ENCODE assay signal across 24 mouse cellular contexts in the genomic region with DNA sequence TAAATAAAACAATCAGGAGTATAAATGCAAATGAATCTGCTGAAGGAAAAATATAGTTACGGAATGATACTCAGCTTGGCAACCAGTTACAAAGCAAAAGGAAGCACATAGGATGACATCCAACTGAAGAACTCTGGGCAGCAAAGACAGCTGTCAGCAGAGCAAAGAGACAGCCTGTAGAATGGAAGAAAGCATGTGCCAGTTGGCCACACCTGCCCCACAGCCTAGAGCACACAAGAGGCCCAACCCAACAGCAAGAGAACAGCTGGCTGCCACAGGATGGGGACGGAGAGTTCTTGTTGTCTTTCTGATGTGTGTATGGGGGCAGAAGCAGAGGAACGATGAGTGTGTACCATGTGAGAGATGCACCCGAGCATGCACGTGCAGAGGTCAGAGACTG. TPM values are rescaled to one million over a fixed set of nuclear protein-coding genes. Genes with fewer than 3 reads are reported as not detected.
A peak's percentile ranks its signal among the peaks of the same experiment; 100 is the strongest.
DNase-seq lines count a peak whose midpoint lies in the region; ATAC-seq and TF ChIP-seq lines count a peak whose summit lies in the region.
"Had no signal": no experiment of that assay in that cellular context is flagged by ENCODE, and none has a peak within 500 bp of the region (broad histone marks: within the 10 kb centered on the region; RNA-seq: fewer than 3 reads in every experiment).

No protein-coding gene starts in this region.

- TF ChIP-seq EP300 in liver, embryonic 14.5 days (IDR thresholded peaks at IDR 0.05; ENCODE audit: low read depth), result no peak

- 78% methylated on average over 5 of the region's 5 CpGs for WGBS in forebrain, postnatal 0 days
- WGBS in forebrain, embryonic 16.5 days, result 88% methylated on average over 5 of the region's 5 CpGs
- 71% methylated on average over 5 of the region's 5 CpGs for WGBS in liver, embryonic 14.5 days (ENCODE audit: insufficient replicate concordance)
- 90% methylated on average over 5 of the region's 5 CpGs for WGBS in liver, embryonic 11.5 days

- no peak for TF ChIP-seq POLR2A in myocyte (IDR thresholded peaks at IDR 0.05; ENCODE audit: insufficient read length, low read depth)

- peak; percentile 35 for ATAC-seq in forebrain, postnatal 0 days
- no peak for ATAC-seq in forebrain, embryonic 16.5 days
- ATAC-seq in liver, embryonic 14.5 days (ENCODE audit: insufficient read depth), result 0 out of 2 replicates have a peak, but pooled peaks have one; percentile 5
- no peak for ATAC-seq in liver, embryonic 11.5 days (replicated peaks; ENCODE audit: low FRiP score)
- no peak for ATAC-seq in granulocyte monocyte progenitor cell, adult 5-6 weeks (replicated peaks; ENCODE audit: poor library complexity, severe bottlenecking)
- ATAC-seq: hindbrain, embryonic 16.5 days; intestine, embryonic 16.5 days had no signal

- H3K4me2 ChIP-seq in forebrain, postnatal 0 days (ENCODE audit: low read depth), result no peak overlapping the region
- H3K4me2 ChIP-seq in forebrain, embryonic 16.5 days (ENCODE audit: low read length), result no peak overlapping the region
- H3K4me2 ChIP-seq in liver, embryonic 14.5 days (ENCODE audit: low read depth), result no peak overlapping the region
- H3K4me2 ChIP-seq in liver, embryonic 11.5 days, result no peak overlapping the region
- no peak overlapping the region for H3K4me2 ChIP-seq in myocyte (ENCODE audit: low read depth)

- H3K27me3 ChIP-seq in forebrain, postnatal 0 days (ENCODE audit: insufficient read depth, low read length), result no peaks in the 10 kb centered on the region
- H3K27me3 ChIP-seq in forebrain, embryonic 16.5 days (replicated peaks; ENCODE audit: control insufficient read depth, insufficient read depth, low read length), result no peaks in the 10 kb centered on the region
- no peaks in the 10 kb centered on the region for H3K27me3 ChIP-seq in liver, embryonic 14.5 days (ENCODE audit: control insufficient read depth, insufficient read depth, low read length)
- no peaks in the 10 kb centered on the region for H3K27me3 ChIP-seq in liver, embryonic 11.5 days (replicated peaks; ENCODE audit: control insufficient read depth, insufficient read depth, low read length)
- no peaks in the 10 kb centered on the region for H3K27me3 ChIP-seq in myocyte (ENCODE audit: control insufficient read depth, insufficient read depth, insufficient read length)

- no peak for TF ChIP-seq CTCF in forebrain, postnatal 0 days (IDR thresholded peaks at IDR 0.05; ENCODE audit: low read depth)
- no peak for TF ChIP-seq CTCF in liver, embryonic 14.5 days (IDR thresholded peaks at IDR 0.05; ENCODE audit: low read depth)

- H3ac ChIP-seq in myocyte (ENCODE audit: control insufficient read depth, insufficient read length), result no peak overlapping the region

- H3K9ac ChIP-seq in forebrain, postnatal 0 days, result no peak overlapping the region
- no peak overlapping the region for H3K9ac ChIP-seq in forebrain, embryonic 16.5 days (replicated peaks; ENCODE audit: low read depth, low read length)
- no peak overlapping the region for H3K9ac ChIP-seq in liver, embryonic 14.5 days (replicated peaks)
- no peak overlapping the region for H3K9ac ChIP-seq in liver, embryonic 11.5 days (ENCODE audit: low read depth, low read length)

- no peaks in the 10 kb centered on the region; the same call in 1 of the 2 replicates for H3K36me3 ChIP-seq in forebrain, postnatal 0 days (ENCODE audit: insufficient read depth)
- H3K36me3 ChIP-seq in forebrain, embryonic 16.5 days (ENCODE audit: control insufficient read depth, insufficient read depth), result 0 out of 2 replicates have a peak, but pooled peaks cover 2% of the 10 kb centered on the region
- no peaks in the 10 kb centered on the region for H3K36me3 ChIP-seq in liver, embryonic 14.5 days (replicated peaks; ENCODE audit: control insufficient read depth, insufficient read depth, low read depth)
- no peaks in the 10 kb centered on the region for H3K36me3 ChIP-seq in liver, embryonic 11.5 days (ENCODE audit: control insufficient read depth, insufficient read depth, low read length)
- H3K36me3 ChIP-seq in myocyte (ENCODE audit: control insufficient read depth, insufficient read depth), result no peaks in the 10 kb centered on the region

- no peak overlapping the region for H3K27ac ChIP-seq in forebrain, postnatal 0 days (ENCODE audit: low read depth, low read length)
- H3K27ac ChIP-seq in forebrain, embryonic 16.5 days (ENCODE audit: low read length), result no peak overlapping the region
- H3K27ac ChIP-seq in liver, embryonic 14.5 days, result no peak overlapping the region
- no peak overlapping the region for H3K27ac ChIP-seq in liver, embryonic 11.5 days (ENCODE audit: low read depth, low read length)
- H3K27ac ChIP-seq: forebrain, embryonic 10.5 days; gastrocnemius, adult 2 months; heart, embryonic 10.5 days; hindbrain, embryonic 10.5 days had no signal

- no peaks in the 10 kb centered on the region for H3K79me2 ChIP-seq in myocyte (ENCODE audit: control insufficient read depth, insufficient read depth)

- H3K4me3 ChIP-seq in forebrain, postnatal 0 days (ENCODE audit: low read depth, low read length), result no peak overlapping the region
- no peak overlapping the region for H3K4me3 ChIP-seq in forebrain, embryonic 16.5 days (replicated peaks; ENCODE audit: low read length)
- no peak overlapping the region for H3K4me3 ChIP-seq in liver, embryonic 14.5 days (ENCODE audit: insufficient read depth in 1 of 2, low read depth in 2 of 2, low read length in 2 of 2)
- no peak overlapping the region for H3K4me3 ChIP-seq in liver, embryonic 11.5 days (ENCODE audit: low read depth, low read length)
- no peak overlapping the region for H3K4me3 ChIP-seq in myocyte
- H3K4me3 ChIP-seq: forebrain, embryonic 10.5 days; gastrocnemius, adult 2 months; heart, embryonic 10.5 days; hindbrain, embryonic 10.5 days had no signal

- no peaks in the 10 kb centered on the region for H3K9me3 ChIP-seq in forebrain, postnatal 0 days (ENCODE audit: low read length)
- H3K9me3 ChIP-seq in forebrain, embryonic 16.5 days (ENCODE audit: control insufficient read depth, low read length), result no peaks in the 10 kb centered on the region
- no peaks in the 10 kb centered on the region for H3K9me3 ChIP-seq in liver, embryonic 14.5 days (ENCODE audit: control insufficient read depth, low read length)
- no peaks in the 10 kb centered on the region for H3K9me3 ChIP-seq in liver, embryonic 11.5 days (ENCODE audit: control insufficient read depth, low read length)
- H3K9me3 ChIP-seq: forebrain, embryonic 10.5 days; heart, embryonic 10.5 days; hindbrain, embryonic 10.5 days had no signal

- H3K4me1 ChIP-seq in forebrain, postnatal 0 days (ENCODE audit: insufficient read depth), result no peaks in the 10 kb centered on the region
- H3K4me1 ChIP-seq in forebrain, embryonic 16.5 days (replicated peaks; ENCODE audit: control insufficient read depth, insufficient read depth, low read length), result peaks cover 13% of the 10 kb centered on the region
- peaks cover 0 to 10% of the 10 kb centered on the region in 2 experiments; a peak in 2 of 4 replicates for H3K4me1 ChIP-seq in liver, embryonic 14.5 days (replicated peaks; ENCODE audit: control insufficient read depth in 2 of 2, insufficient read depth in 2 of 2, low read length in 1 of 2)
- peaks cover 7% of the 10 kb centered on the region; the same call in 1 of the 2 replicates for H3K4me1 ChIP-seq in liver, embryonic 11.5 days (replicated peaks; ENCODE audit: control insufficient read depth, insufficient read depth, low read length)

- no peak for DNase-seq in forebrain, postnatal 0 days
- no peak for DNase-seq in liver, embryonic 14.5 days (ENCODE audit: low read depth in 3 of 3, low spot score in 3 of 3)
- DNase-seq in liver, embryonic 11.5 days (ENCODE audit: low spot score), result no peak
- DNase-seq in thymus, postnatal 25 days, result peak; percentile 51
- no peak for DNase-seq in adrenal gland, postnatal 14 days
- DNase-seq: adrenal gland, postnatal 25 days; cerebellum, adult 11 months; cerebellum, adult 9-11 months; gastrocnemius, adult 2 months; kidney, adult 9 months; kidney, postnatal 14 days; left cerebral cortex, postnatal 4 days; lung, adult 18-20 months; lung, postnatal 14 days; midbrain, embryonic 14.5 days; right cerebral cortex, adult 18-20 months had no signal

TF ChIP-seq in myocyte, 11 proteins besides CTCF, POLR2A, EP300 and RAD21:
- TF ChIP-seq TCF3 (IDR thresholded peaks at IDR 0.05; ENCODE audit: insufficient read length, low read depth), result peak; percentile 3
- TF ChIP-seq MYOD1 (IDR thresholded peaks at IDR 0.05; ENCODE audit: control insufficient read depth in 1 of 3, insufficient read length in 2 of 3, low read depth in 2 of 3), result peak in 2 of 3 experiments; percentile 36 to 77
- TF ChIP-seq MYOG (IDR thresholded peaks at IDR 0.05; ENCODE audit: control insufficient read depth in 1 of 3, insufficient read depth in 1 of 3, insufficient read length in 2 of 3, low read depth in 2 of 3), result peak in 2 of 3 experiments; percentile 31 to 74
- no peak for TF ChIP-seq CEBPB (IDR thresholded peaks at IDR 0.05; ENCODE audit: insufficient read depth, poor library complexity, severe bottlenecking)

RNA-seq across cellular contexts. Expression of gene Auh, which starts 29.8 kb away (rescaled TPM):
- total RNA-seq in forebrain, postnatal 0 days (2014; rRNA removed), result 50.3 and 56.2 TPM in 2 replicates
- polyA plus RNA-seq in forebrain, postnatal 0 days (2015; fragmentation: Nextera tagmentation; extraction: Ambion mirVana), result 55.3 and 58.7 TPM in 2 replicates
- 60.9 and 63.5 TPM in 2 replicates for polyA plus RNA-seq in forebrain, embryonic 16.5 days (2015; fragmentation: Nextera tagmentation; extraction: Ambion mirVana)
- 10.7 and 16.1 TPM in 2 replicates for polyA plus RNA-seq in liver, embryonic 14.5 days (2012; rRNA removed)
- polyA plus RNA-seq in liver, embryonic 14.5 days (2014; fragmentation: Nextera tagmentation; extraction: Ambion mirVana), result 26.2 and 26.5 TPM in 2 replicates
- 35.4 and 36.4 TPM in 2 replicates for polyA plus RNA-seq in liver, embryonic 11.5 days (2014; fragmentation: Nextera tagmentation; extraction: Ambion mirVana)
- 17.4 TPM for polyA plus RNA-seq in myocyte (2012; fragmentation: generic; extraction: Trizol)
- 128 and 131 TPM in 2 replicates for total RNA-seq in adrenal gland, postnatal 14 days (2021)
- total RNA-seq in granulocyte monocyte progenitor cell, adult 5-6 weeks (2014; fragmentation: Nextera tagmentation), result 29.2 and 35.9 TPM in 2 replicates
- total RNA-seq in granulocyte monocyte progenitor cell, adult 5-6 weeks (2017), result 34.6 and 37.1 TPM in 2 replicates

Comparison
In these comparisons a context has a peak if more than half of its experiments do, and no peak if none do; other contexts are left out.
1. ATAC-seq: peak in forebrain, postnatal 0 days (single experiment) and liver, embryonic 14.5 days (single experiment); none in forebrain, embryonic 16.5 days (single experiment), liver, embryonic 11.5 days (single experiment) and granulocyte monocyte progenitor cell, adult 5-6 weeks (single experiment).